Mouse (Mus musculus) embryonic fibroblast, embryonic 13.5 days (primary cell): ENCODE measurements at regions not wholly inside any gene's neighbourhood (a gene's known extent, or its start where the extent isn't known, plus 50 kb on each side); places are given as distances from the start of the nearest gene placed in this dataset.

ENCODE experiments used
- CTCF ChIP-seq: IDR thresholded peaks from 2 replicates; pipeline ENCODE4 v1.5.1; 2011; ENCODE audit warnings: mild to moderate bottlenecking, control low read depth, low read length, moderate library complexity, borderline replicate concordance; ENCODE audit not compliant: insufficient read depth
- POLR2A ChIP-seq: IDR thresholded peaks from 2 replicates; pipeline ENCODE4 v1.6.1; 2011; ENCODE audit warnings: low read depth, mild to moderate bottlenecking, control low read depth, low read length, moderate library complexity

- TF ChIP-seq CTCF (no peak), POLR2A (no peak)
These were observed 245.7 kb downstream of the Mef2c start for GRCm38 (mm10) chr13:83749376-83750150.
